Mouse (Mus musculus) ES-Bruce4 (cell line): ENCODE measurements at regions not wholly inside any gene's neighbourhood (a gene's known extent, or its start where the extent isn't known, plus 50 kb on each side); places are given as distances from the start of the nearest gene placed in this dataset.

Experiments used
- H3K27ac ChIP-seq: 2 replicates; pipeline ENCODE4 v1.5.1; 2012; ENCODE audit warnings: low read length, inconsistent platforms; ENCODE audit not compliant: insufficient read depth
- H3K27me3 ChIP-seq: 2 replicates; pipeline ENCODE4 v1.6.1; 2012; ENCODE audit warnings: mild to moderate bottlenecking, low read length, inconsistent platforms; ENCODE audit not compliant: control insufficient read depth, poor library complexity, insufficient read depth, severe bottlenecking
- H3K36me3 ChIP-seq: 2 replicates; pipeline ENCODE4 v1.6.1; 2012; ENCODE audit warnings: inconsistent platforms, mild to moderate bottlenecking, low read length, moderate library complexity; ENCODE audit not compliant: control insufficient read depth, poor library complexity, insufficient read depth, severe bottlenecking
- H3K4me1 ChIP-seq: one replicate; pipeline ENCODE4 v1.8.1; 2011; ENCODE audit warnings: low read length; ENCODE audit not compliant: control insufficient read depth, insufficient read depth
- H3K4me3 ChIP-seq: 2 replicates; pipeline ENCODE4 v1.5.1; 2011; ENCODE audit warnings: low read depth, mild to moderate bottlenecking, low read length
- H3K9ac ChIP-seq: 2 replicates; pipeline ENCODE4 v1.6.1; 2012; ENCODE audit warnings: low read depth, mild to moderate bottlenecking, inconsistent platforms; ENCODE audit not compliant: poor library complexity, severe bottlenecking
- H3K9me3 ChIP-seq: replicated peaks from 2 replicates; pipeline ENCODE4 v1.6.1; 2012; ENCODE audit warnings: mild to moderate bottlenecking, low read length, inconsistent platforms; ENCODE audit not compliant: control insufficient read depth, poor library complexity, insufficient read depth, severe bottlenecking
- CTCF ChIP-seq: IDR thresholded peaks from one replicate; pipeline ENCODE4 v1.8.1; 2011; ENCODE audit warnings: low read depth, low read length
- EP300 ChIP-seq: IDR thresholded peaks from 2 replicates; pipeline ENCODE4 v1.6.1; 2011; ENCODE audit warnings: low read depth, low read length; ENCODE audit not compliant: insufficient read depth
- POLR2A ChIP-seq: IDR thresholded peaks from one replicate; pipeline ENCODE4 v1.8.1; 2011; ENCODE audit warnings: low read length; ENCODE audit not compliant: insufficient read depth

GRCm38 (mm10) chr2:179000448-179001081 is 441.7 kb upstream of the Cdh4 start:
- no peaks in the 10 kb centered on the region for H3K4me1 ChIP-seq
- H3K9me3 ChIP-seq, result no peaks in the 10 kb centered on the region
- no peaks in the 10 kb centered on the region for H3K36me3 ChIP-seq
- H3K9ac ChIP-seq, result no peak overlapping the region
- TF ChIP-seq EP300 (no peak), CTCF (no peak), POLR2A (no peak)
- no peak overlapping the region for H3K27ac ChIP-seq
- no peak overlapping the region for H3K4me3 ChIP-seq
- H3K27me3 ChIP-seq, result no peaks in the 10 kb centered on the region

GRCm38 (mm10) chr2:179007766-179008165 is 434.5 kb upstream of the Cdh4 start:
- Histone ChIP-seq H3K36me3 (no peaks in the 10 kb centered on the region), H3K4me3 (no peak overlapping the region), H3K27ac (no peak overlapping the region), H3K27me3 (no peaks in the 10 kb centered on the region), H3K9ac (no peak overlapping the region), H3K9me3 (no peaks in the 10 kb centered on the region), H3K4me1 (no peaks in the 10 kb centered on the region)
- TF ChIP-seq CTCF, result no peak
- TF ChIP-seq EP300, result no peak
- no peak for TF ChIP-seq POLR2A

- Histone ChIP-seq H3K27me3 (no peaks in the 10 kb centered on the region), H3K9ac (no peak overlapping the region), H3K36me3 (no peaks in the 10 kb centered on the region), H3K4me3 (no peak overlapping the region), H3K4me1 (no peaks in the 10 kb centered on the region), H3K27ac (no peak overlapping the region), H3K9me3 (no peaks in the 10 kb centered on the region)
- TF ChIP-seq POLR2A (no peak), EP300 (no peak), CTCF (no peak)
Observed at GRCm38 (mm10) chr2:179013891-179014593, 428.2 kb upstream of the Cdh4 start.

- Histone ChIP-seq H3K27ac (no peak overlapping the region), H3K27me3 (no peaks in the 10 kb centered on the region)
- TF ChIP-seq POLR2A (no peak), EP300 (no peak), CTCF (no peak)
Observed at GRCm38 (mm10) chr2:179022675-179023194, 419.5 kb upstream of the Cdh4 start.

GRCm38 (mm10) chr2:179024225-179024624 is 418.0 kb upstream of the Cdh4 start:
- Histone ChIP-seq H3K4me1 (no peaks in the 10 kb centered on the region), H3K4me3 (no peak overlapping the region), H3K9ac (no peak overlapping the region), H3K36me3 (no peaks in the 10 kb centered on the region), H3K27ac (no peak overlapping the region), H3K27me3 (no peaks in the 10 kb centered on the region), H3K9me3 (no peaks in the 10 kb centered on the region)
- no peak for TF ChIP-seq CTCF
- TF ChIP-seq POLR2A, result no peak
- TF ChIP-seq EP300, result no peak

More at GRCm38 (mm10) chr2:179022675-179023194, 419.5 kb upstream of the Cdh4 start:
- Histone ChIP-seq H3K4me3 (no peak overlapping the region), H3K4me1 (no peaks in the 10 kb centered on the region), H3K36me3 (no peaks in the 10 kb centered on the region), H3K9ac (no peak overlapping the region), H3K9me3 (no peaks in the 10 kb centered on the region)

- Histone ChIP-seq H3K9ac (no peak overlapping the region), H3K27ac (no peak overlapping the region), H3K4me1 (no peaks in the 10 kb centered on the region), H3K27me3 (no peaks in the 10 kb centered on the region), H3K4me3 (no peak overlapping the region), H3K36me3 (no peaks in the 10 kb centered on the region), H3K9me3 (no peaks in the 10 kb centered on the region)
- no peak for TF ChIP-seq CTCF
- TF ChIP-seq EP300, result no peak
- TF ChIP-seq POLR2A, result no peak
Observed at GRCm38 (mm10) chr2:179033171-179033570, 409.1 kb upstream of the Cdh4 start.
